Mouse (Mus musculus): ENCODE measurements at regions not wholly inside any gene's neighbourhood (a gene's known extent, or its start where the extent isn't known, plus 50 kb on each side); places are given as distances from the start of the nearest gene placed in this dataset.

- no peaks in the 10 kb centered on the region for H3K36me3 ChIP-seq (ENCODE audit: control insufficient read depth, insufficient read depth, low read length)
- ATAC-seq (ENCODE audit: low read depth): peak; percentile 90
- H3K4me2 ChIP-seq (ENCODE audit: low read depth, low read length): no peak overlapping the region
- no peaks in the 10 kb centered on the region for H3K27me3 ChIP-seq (ENCODE audit: control insufficient read depth, insufficient read depth, low read length)
- no peak overlapping the region for H3K4me3 ChIP-seq (ENCODE audit: low read depth, low read length)
- H3K4me1 ChIP-seq (ENCODE audit: control insufficient read depth, insufficient read depth, low read length): no peaks in the 10 kb centered on the region
- WGBS: 43% methylated on average over 3 of the region's 3 CpGs
- no peak overlapping the region for H3K9ac ChIP-seq (replicated peaks; ENCODE audit: low read depth, low read length)
- no peaks in the 10 kb centered on the region for H3K9me3 ChIP-seq (ENCODE audit: control insufficient read depth, low read length)
- no peak overlapping the region for H3K27ac ChIP-seq (ENCODE audit: low read depth, low read length)
Measured at GRCm38 (mm10) chr14:94129421-94129820, 238.9 kb upstream of the Pcdh9 start.

DNA sequence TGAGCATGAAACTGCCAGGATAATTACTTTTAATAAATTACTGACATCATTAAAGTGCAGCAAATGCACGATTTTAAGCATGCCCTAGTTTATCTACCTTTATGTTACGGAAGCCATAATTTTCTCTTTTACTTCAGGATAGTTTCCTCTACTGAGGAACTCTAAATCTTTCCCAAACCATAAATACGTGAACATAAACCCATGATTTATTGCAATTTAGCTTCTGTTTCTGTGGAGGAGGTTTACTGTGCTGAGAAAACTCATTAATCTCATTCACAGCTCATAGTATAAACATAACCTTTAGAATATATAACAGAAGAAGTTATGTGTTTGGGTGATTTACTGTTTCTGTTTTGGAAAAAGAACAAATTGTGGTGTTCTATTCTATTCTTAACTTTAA is 233.1 kb upstream of the Pcdh9 start:
- no peak overlapping the region for H3K9ac ChIP-seq (replicated peaks; ENCODE audit: low read depth, low read length)
- H3K4me1 ChIP-seq (ENCODE audit: control insufficient read depth, insufficient read depth, low read length): no peaks in the 10 kb centered on the region
- no peaks in the 10 kb centered on the region for H3K9me3 ChIP-seq (ENCODE audit: control insufficient read depth, low read length)
- no peaks in the 10 kb centered on the region for H3K36me3 ChIP-seq (ENCODE audit: control insufficient read depth, insufficient read depth, low read length)
- no peak overlapping the region for H3K4me2 ChIP-seq (ENCODE audit: low read depth, low read length)
- ATAC-seq (ENCODE audit: low read depth): no peak
- 43% methylated on average over 3 of the region's 3 CpGs for WGBS
- no peak overlapping the region for H3K4me3 ChIP-seq (ENCODE audit: low read depth, low read length)
- H3K27ac ChIP-seq (ENCODE audit: low read depth, low read length): no peak overlapping the region
- H3K27me3 ChIP-seq (ENCODE audit: control insufficient read depth, insufficient read depth, low read length): no peaks in the 10 kb centered on the region

DNA sequence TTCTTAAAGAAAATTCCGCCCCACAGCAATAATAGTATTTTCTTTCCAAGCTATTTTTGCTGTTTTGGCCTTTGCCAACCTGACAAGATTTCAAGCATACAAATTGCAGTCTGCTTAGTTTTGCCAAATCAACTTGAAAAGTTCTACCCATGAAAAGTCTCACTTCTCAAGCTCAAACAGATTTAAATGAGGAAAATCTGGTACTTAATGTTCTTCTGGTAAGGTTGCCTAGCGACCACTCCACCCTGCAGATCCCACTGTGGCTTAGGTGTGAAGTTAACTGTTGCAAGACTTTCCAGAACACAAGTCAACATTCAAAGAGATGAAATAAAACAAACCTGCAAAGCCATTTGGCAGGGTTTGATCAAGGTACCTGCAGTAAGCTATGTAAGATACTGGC is 208.4 kb upstream of the Pcdh9 start:
- Histone ChIP-seq H3K4me2 (ENCODE audit: low read depth, low read length) (no peak overlapping the region), H3K9me3 (ENCODE audit: control insufficient read depth, low read length) (no peaks in the 10 kb centered on the region), H3K4me3 (ENCODE audit: low read depth, low read length) (no peak overlapping the region), H3K9ac (replicated peaks; ENCODE audit: low read depth, low read length) (no peak overlapping the region), H3K4me1 (ENCODE audit: control insufficient read depth, insufficient read depth, low read length) (no peaks in the 10 kb centered on the region), H3K36me3 (ENCODE audit: control insufficient read depth, insufficient read depth, low read length) (no peaks in the 10 kb centered on the region), H3K27ac (ENCODE audit: low read depth, low read length) (no peak overlapping the region), H3K27me3 (ENCODE audit: control insufficient read depth, insufficient read depth, low read length) (no peaks in the 10 kb centered on the region)
- WGBS: 72% methylated on average over 2 of the region's 2 CpGs
- no peak for ATAC-seq (ENCODE audit: low read depth)

DNA sequence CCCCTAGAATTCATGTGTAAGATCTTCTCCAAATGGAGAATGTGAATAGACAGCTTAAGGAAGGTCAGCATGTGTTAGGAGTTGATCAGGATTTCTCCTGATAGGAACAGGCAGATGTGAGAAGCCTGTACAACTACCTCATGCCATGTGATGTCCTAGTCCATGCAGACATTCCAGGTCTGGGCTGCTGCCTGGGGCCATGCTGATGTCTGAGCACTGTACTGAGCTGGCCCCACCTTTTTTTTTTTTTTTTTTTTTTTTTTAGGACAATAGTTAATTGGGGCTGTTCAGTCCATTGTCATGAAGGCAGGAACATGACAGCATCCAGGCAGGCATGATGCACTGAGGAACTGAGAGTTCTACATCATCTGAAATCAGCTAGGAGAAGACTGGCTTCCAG is 203.5 kb upstream of the Pcdh9 start:
- Histone ChIP-seq H3K4me2 (ENCODE audit: low read depth, low read length) (no peak overlapping the region), H3K36me3 (ENCODE audit: control insufficient read depth, insufficient read depth, low read length) (no peaks in the 10 kb centered on the region), H3K4me3 (ENCODE audit: low read depth, low read length) (no peak overlapping the region), H3K4me1 (ENCODE audit: control insufficient read depth, insufficient read depth, low read length) (no peaks in the 10 kb centered on the region), H3K27me3 (ENCODE audit: control insufficient read depth, insufficient read depth, low read length) (no peaks in the 10 kb centered on the region), H3K9ac (replicated peaks; ENCODE audit: low read depth, low read length) (no peak overlapping the region), H3K27ac (ENCODE audit: low read depth, low read length) (no peak overlapping the region), H3K9me3 (ENCODE audit: control insufficient read depth, low read length) (no peaks in the 10 kb centered on the region)
- no peak for ATAC-seq (ENCODE audit: low read depth)

Measured in neural tube, embryonic 14.5 days (tissue).